Mouse (Mus musculus) gonadal fat pad, adult 2 months (tissue): ENCODE data around the gene Hypm. TPM values are rescaled to one million over a fixed set of nuclear protein-coding genes. Genes with fewer than 3 reads are reported as not detected.

Source experiments
- DNase-seq: peaks from one replicate; pipeline ENCODE4 v3.0.0-alpha.2; 2012; ENCODE audit warnings: low read depth
- polyA plus RNA-seq: library from polyadenylated mRNA; depleted of rRNA; stranded (reverse); fragments of >200 nt; gene quantifications from 2 replicates; pipeline ENCODE4 v1.2.3, GENCODE M21; 2012; rRNA removed

Hypm gene
- polyA plus RNA-seq, result 0.86 and 2.2 TPM in 2 replicates

- no peak for DNase-seq
Measured at GRCm38 (mm10) chrX:9846628-9847027, at the start of gene Hypm. Gene Hypm, plus strand, starts transcription at chrX:9846928.

- DNase-seq, result no peak
Measured at GRCm38 (mm10) chrX:9810101-9810500, 36.6 kb upstream of the Hypm start.

- no peak for DNase-seq
Measured at GRCm38 (mm10) chrX:9812469-9812868, 34.3 kb upstream of the Hypm start.

- DNase-seq, result no peak
Measured at GRCm38 (mm10) chrX:9834779-9835178, 11.9 kb upstream of the Hypm start.

GRCm38 (mm10) chrX:9849403-9849802, 2.7 kb downstream of the Hypm start, which contains the start of gene H2al3:
Gene H2al3, plus strand, starts transcription at chrX:9849703.
- DNase-seq, result no peak

GRCm38 (mm10) chrX:9861859-9862258, 15.1 kb downstream of the Hypm start:
- no peak for DNase-seq

- no peak for DNase-seq
Measured at GRCm38 (mm10) chrX:9875519-9875918, 28.8 kb downstream of the Hypm start.

- no peak for DNase-seq
Measured at GRCm38 (mm10) chrX:9885322-9885721, 38.6 kb downstream of the Hypm start, which contains the start of gene Sytl5. Gene Sytl5, plus strand, starts transcription at chrX:9885622.

Other genes with a start within 250 kb of the Hypm start
- gene Dynlt3, start 183.9 kb upstream of the Hypm start, polyA plus RNA-seq, result 41.3 and 68.4 TPM in 2 replicates
- gene H2al3, start 2.8 kb downstream of the Hypm start, polyA plus RNA-seq, result 0.34 and 0.39 TPM in 2 replicates
- 0.26 and 0.41 TPM in 2 replicates for gene Sytl5, start 38.7 kb downstream of the Hypm start, polyA plus RNA-seq